ENCODE assay signal across 21 mouse cellular contexts in genomic region chr1:163226271-163226670, GRCm38 (mm10).
DNase-seq lines count a peak whose midpoint lies in the region; TF ChIP-seq lines count a peak whose summit lies in the region.
"Had no signal": no experiment of that assay in that cellular context is flagged by ENCODE, and none has a peak within 500 bp of the region (broad histone marks: within the 10 kb centered on the region; RNA-seq: fewer than 3 reads in every experiment).

No protein-coding gene starts in this region.

- intact Hi-C loops in gastrocnemius, postnatal 14 days (cut with DNase I; ENCODE audit: low total_unique reads) = no loop called here
- intact Hi-C loops in left cerebral cortex, postnatal 36 days (cut with DNase I) = no loop called here

- no peak overlapping the region for H3ac ChIP-seq in myocyte (ENCODE audit: control insufficient read depth, insufficient read length)

- H3K4me3 ChIP-seq in myocyte = no peak overlapping the region
- H3K4me3 ChIP-seq: embryonic facial prominence, embryonic 10.5 days; embryonic facial prominence, embryonic 13.5 days; erythroblast, embryonic 14.5 days; forebrain, embryonic 12.5 days; forebrain, embryonic 15.5 days; hindbrain, embryonic 12.5 days; hindbrain, embryonic 15.5 days had no signal

- TF ChIP-seq POLR2A in myocyte (IDR thresholded peaks at IDR 0.05; ENCODE audit: insufficient read length, low read depth) = no peak

- peak; percentile 93 for DNase-seq in gastrocnemius, adult 18-20 months (ENCODE audit: low spot score)
- no peak for DNase-seq in gastrocnemius, postnatal 4 days (ENCODE audit: low spot score in 2 of 2)
- peak; percentile 82 to 92 for DNase-seq in gastrocnemius, adult 8-10 months (ENCODE audit: low spot score in 2 of 2)
- peak; percentile 31 for DNase-seq in gastrocnemius, postnatal 14 days
- no peak for DNase-seq in ovary, postnatal 14 days (ENCODE audit: low spot score)
- DNase-seq in left cerebral cortex, postnatal 36 days (ENCODE audit: low spot score in 2 of 2) = no peak
- DNase-seq in adrenal gland, adult 18-20 months (ENCODE audit: low spot score in 2 of 2) = no peak
- DNase-seq: adrenal gland, adult 8-10 months; adrenal gland, postnatal 25 days; cerebellum, adult 11 months; embryo, embryonic 11 days; heart, adult 11 months had no signal

- no peaks in the 10 kb centered on the region for H3K27me3 ChIP-seq in myocyte (ENCODE audit: control insufficient read depth, insufficient read depth, insufficient read length)
- H3K27me3 ChIP-seq: embryonic facial prominence, embryonic 13.5 days; forebrain, embryonic 12.5 days; forebrain, embryonic 15.5 days; hindbrain, embryonic 12.5 days; hindbrain, embryonic 15.5 days had no signal

- no peaks in the 10 kb centered on the region for H3K79me2 ChIP-seq in myocyte (ENCODE audit: control insufficient read depth, insufficient read depth)

- H3K36me3 ChIP-seq in myocyte (ENCODE audit: control insufficient read depth, insufficient read depth) = no peaks in the 10 kb centered on the region
- H3K36me3 ChIP-seq: embryonic facial prominence, embryonic 10.5 days; embryonic facial prominence, embryonic 13.5 days; forebrain, embryonic 12.5 days; forebrain, embryonic 15.5 days; hindbrain, embryonic 12.5 days; hindbrain, embryonic 15.5 days had no signal

- H3K4me2 ChIP-seq in myocyte (ENCODE audit: low read depth) = no peak overlapping the region
- H3K4me2 ChIP-seq: embryonic facial prominence, embryonic 13.5 days; forebrain, embryonic 12.5 days; forebrain, embryonic 15.5 days; heart, embryonic 11.5 days; hindbrain, embryonic 12.5 days; hindbrain, embryonic 15.5 days had no signal

TF ChIP-seq in myocyte, 11 proteins besides CTCF, POLR2A, EP300 and RAD21:
- peak in 1 of 3 experiments; percentile 2 for TF ChIP-seq MYOG (IDR thresholded peaks at IDR 0.05; ENCODE audit: control insufficient read depth in 1 of 3, insufficient read depth in 1 of 3, insufficient read length in 2 of 3, low read depth in 2 of 3)
- no peak for TF ChIP-seq TCF3 (IDR thresholded peaks at IDR 0.05; ENCODE audit: insufficient read length, low read depth)
- peak in 2 of 3 experiments; percentile 13 to 70 for TF ChIP-seq MYOD1 (IDR thresholded peaks at IDR 0.05; ENCODE audit: control insufficient read depth in 1 of 3, insufficient read length in 2 of 3, low read depth in 2 of 3)

Comparison
In these comparisons a context has a peak if more than half of its experiments do, and no peak if none do; other contexts are left out.
1. DNase-seq: peak in gastrocnemius, adult 18-20 months (single experiment), gastrocnemius, adult 8-10 months (2 of 2) and gastrocnemius, postnatal 14 days (single experiment); none in gastrocnemius, postnatal 4 days (0 of 2), ovary, postnatal 14 days (single experiment), left cerebral cortex, postnatal 36 days (0 of 2) and adrenal gland, adult 18-20 months (0 of 2).